Mouse (Mus musculus) myocyte (in vitro differentiated cells): Measurements from ENCODE around the gene Gm867. TPM values are rescaled to one million over a fixed set of nuclear protein-coding genes. Genes with fewer than 3 reads are reported as not detected.

Source experiments
- H3K27me3 ChIP-seq: one replicate; pipeline ENCODE4 v1.6.1; 2011; ENCODE audit not compliant: control insufficient read depth, insufficient read depth, insufficient read length
- H3K36me3 ChIP-seq: one replicate; pipeline ENCODE4 v1.6.1; 2011; ENCODE audit not compliant: control insufficient read depth, insufficient read depth
- H3K4me2 ChIP-seq: one replicate; pipeline ENCODE4 v1.6.1; 2011; ENCODE audit warnings: low read depth, control low read depth
- H3K4me3 ChIP-seq: one replicate; pipeline ENCODE4 v1.5.1; 2011; ENCODE audit warnings: mild to moderate bottlenecking, control low read depth, moderate library complexity
- H3K79me2 ChIP-seq: one replicate; pipeline ENCODE4 v1.6.1; 2011; ENCODE audit not compliant: control insufficient read depth, insufficient read depth
- H3ac ChIP-seq: one replicate; pipeline ENCODE4 v1.6.1; 2011; ENCODE audit not compliant: control insufficient read depth, insufficient read length
- CEBPB ChIP-seq: IDR thresholded peaks from 2 replicates; pipeline ENCODE4 v1.6.1; 2011; ENCODE audit warnings: mild to moderate bottlenecking, moderate library complexity; ENCODE audit not compliant: poor library complexity, insufficient read depth, severe bottlenecking
- E2F4 ChIP-seq: IDR thresholded peaks from one replicate; pipeline ENCODE4 v1.6.1; 2011; ENCODE audit warnings: mild to moderate bottlenecking, control low read depth, moderate library complexity; ENCODE audit not compliant: insufficient read depth
- MAX ChIP-seq: IDR thresholded peaks from one replicate; pipeline ENCODE4 v1.6.1; 2011; ENCODE audit warnings: low read depth, mild to moderate bottlenecking, control low read depth
- MYOD1 ChIP-seq, 3 experiments: IDR thresholded peaks; one replicate each; pipeline ENCODE4 v1.6.1; 2011; ENCODE audit warnings: control low read depth in 2 of 3, low read depth in 2 of 3, mild to moderate bottlenecking in 2 of 3, moderate library complexity in 1 of 3; ENCODE audit not compliant: insufficient read length in 2 of 3, control insufficient read depth in 1 of 3
- MYOG ChIP-seq, 3 experiments: IDR thresholded peaks; one replicate each; pipeline ENCODE4 v1.6.1; 2011; ENCODE audit warnings: control low read depth in 2 of 3, low read depth in 2 of 3, mild to moderate bottlenecking in 2 of 3; ENCODE audit not compliant: insufficient read length in 2 of 3, control insufficient read depth in 1 of 3, insufficient read depth in 1 of 3
- POLR2A ChIP-seq: IDR thresholded peaks from one replicate; pipeline ENCODE4 v1.6.1; 2011; ENCODE audit warnings: low read depth, mild to moderate bottlenecking, control low read depth, moderate library complexity; ENCODE audit not compliant: insufficient read length
- POLR2AphosphoS2 ChIP-seq: IDR thresholded peaks from one replicate; pipeline ENCODE4 v1.6.1; 2011; ENCODE audit warnings: low read depth, control low read depth; ENCODE audit not compliant: insufficient read length
- REST ChIP-seq: IDR thresholded peaks from one replicate; pipeline ENCODE4 v1.6.1; 2011; ENCODE audit warnings: mild to moderate bottlenecking, control low read depth, moderate library complexity; ENCODE audit not compliant: insufficient read depth, insufficient read length
- SRF ChIP-seq: IDR thresholded peaks from one replicate; pipeline ENCODE4 v1.6.1; 2011; ENCODE audit warnings: low read depth; ENCODE audit not compliant: control insufficient read depth, insufficient read length
- TCF12 ChIP-seq: IDR thresholded peaks from one replicate; pipeline ENCODE4 v1.6.1; 2011; ENCODE audit warnings: mild to moderate bottlenecking, control low read depth; ENCODE audit not compliant: poor library complexity, insufficient read depth, severe bottlenecking
- TCF3 ChIP-seq: IDR thresholded peaks from one replicate; pipeline ENCODE4 v1.6.1; 2011; ENCODE audit warnings: low read depth, control low read depth; ENCODE audit not compliant: insufficient read length
- USF1 ChIP-seq: IDR thresholded peaks from one replicate; pipeline ENCODE4 v1.6.1; 2011; ENCODE audit warnings: low read depth, mild to moderate bottlenecking, control low read depth, moderate library complexity
- polyA plus RNA-seq: library from polyadenylated mRNA; unstranded; fragments of >200 nt; fragmentation: generic; extraction: Trizol; gene quantifications from one replicate; pipeline ENCODE4 v1.2.1, GENCODE M21; 2012; ENCODE audit warnings: missing spikeins

Gm867 gene
- polyA plus RNA-seq, 1 experiment: 3.2 TPM

DNA sequence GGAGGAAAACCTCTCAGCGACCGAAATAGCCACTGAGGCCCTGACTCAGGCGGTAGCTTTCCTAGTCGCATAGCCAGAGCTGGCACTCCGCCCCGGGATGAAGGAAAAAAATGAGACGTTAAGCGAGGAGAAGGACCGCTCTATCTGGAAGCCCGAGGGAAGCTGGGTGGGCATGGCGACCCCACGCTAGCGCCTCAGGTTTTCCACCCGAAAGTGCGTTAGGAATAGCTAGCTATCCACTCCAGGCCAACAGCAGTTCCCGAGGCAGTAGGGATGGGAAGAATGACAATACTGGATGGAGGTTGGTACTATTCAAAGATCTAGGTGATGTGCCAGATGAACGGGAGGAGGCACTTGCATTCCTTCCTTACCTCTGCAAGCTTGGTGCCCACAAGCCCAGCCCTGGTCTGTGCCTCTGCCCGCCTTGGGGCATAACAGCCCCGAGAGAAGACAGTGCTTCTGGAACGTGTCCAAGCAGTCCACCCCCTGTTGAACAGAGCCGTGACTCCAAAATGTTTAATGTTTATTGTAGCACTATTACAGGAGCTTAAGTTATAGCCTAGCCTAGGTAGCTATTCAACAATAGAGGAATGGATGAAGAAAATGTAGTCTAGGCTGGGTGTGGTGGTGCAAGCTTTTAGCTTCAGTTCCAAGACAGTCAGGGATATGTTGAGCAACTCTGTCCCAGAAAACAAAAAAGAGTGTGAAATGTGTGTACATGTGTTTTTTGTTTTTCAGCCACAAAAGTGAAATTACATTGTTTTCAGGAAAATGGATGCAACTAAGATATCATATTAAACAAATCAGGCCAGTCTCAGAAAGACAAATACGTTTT is 18.5 kb downstream of the Gm867 start:
- Histone ChIP-seq H3K4me2 (peak overlapping the region; percentile 78), H3ac (peak overlapping the region; percentile 67), H3K4me3 (peak overlapping the region; percentile 88), H3K27me3 (no peaks in the 10 kb centered on the region), H3K79me2 (peaks cover 41% of the 10 kb centered on the region), H3K36me3 (peaks cover 28% of the 10 kb centered on the region)
- TF ChIP-seq TCF3 (no peak), POLR2AphosphoS2 (peak; percentile 79), MYOG (IDR thresholded peaks at IDR 0.05; ENCODE audit: control insufficient read depth in 1 of 3, insufficient read depth in 1 of 3, insufficient read length in 2 of 3, low read depth in 2 of 3) (no peak), SRF (no peak), CEBPB (no peak), POLR2A (peak; percentile 46)

DNA sequence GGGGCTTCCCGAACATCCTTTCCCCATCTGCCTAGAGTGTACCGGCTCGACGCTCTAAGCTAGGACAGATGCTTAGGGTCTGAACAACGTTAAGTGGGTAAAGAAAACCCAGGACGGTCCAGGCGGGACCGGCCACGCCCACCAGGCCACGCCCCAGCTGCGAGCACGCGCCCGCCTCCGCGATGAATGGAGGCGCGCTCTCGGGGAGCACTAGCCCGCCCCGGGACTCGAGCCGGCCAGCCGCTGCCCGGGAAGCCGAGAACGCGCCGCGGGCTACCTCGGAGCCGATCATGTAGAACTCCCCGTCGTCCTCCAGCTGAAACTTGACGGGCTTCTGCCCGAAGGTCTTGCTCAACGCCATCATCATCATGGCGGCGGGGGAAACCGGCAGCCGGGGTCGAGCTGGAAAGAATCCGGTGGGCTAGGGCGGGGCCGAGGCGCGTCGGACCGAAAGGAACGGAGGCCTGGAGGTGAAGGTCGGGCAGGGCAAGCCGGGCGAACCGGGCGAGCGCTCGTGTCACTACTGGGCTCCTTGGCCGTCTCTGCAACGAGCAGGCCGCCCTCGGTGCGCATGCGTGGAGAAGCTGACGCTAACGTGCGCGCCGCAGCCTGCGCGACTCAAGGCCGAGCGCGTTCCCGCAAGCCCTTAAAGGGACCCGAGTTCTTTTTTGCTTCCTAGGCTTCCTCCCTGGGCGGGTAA is 19.3 kb downstream of the Gm867 start, which contains the start of gene Smarcb1:
Smarcb1 (minus strand) TSS at position 592 of the 700 bp plus-strand sequence.
- peaks cover 49% of the 10 kb centered on the region for H3K79me2 ChIP-seq
- TF ChIP-seq CEBPB (no peak), SRF (peak; percentile 34), MYOG (IDR thresholded peaks at IDR 0.05; ENCODE audit: control insufficient read depth in 1 of 3, insufficient read depth in 1 of 3, insufficient read length in 2 of 3, low read depth in 2 of 3) (no peak), USF1 (no peak), POLR2A (peak; percentile 84), MAX (no peak), TCF12 (no peak), POLR2AphosphoS2 (peak; percentile 100), MYOD1 (IDR thresholded peaks at IDR 0.05; ENCODE audit: control insufficient read depth in 1 of 3, insufficient read length in 2 of 3, low read depth in 2 of 3) (peak in 2 of 3 experiments; percentile 15 to 18), REST (no peak), E2F4 (no peak), TCF3 (no peak)
- H3K27me3 ChIP-seq: no peaks in the 10 kb centered on the region
- peak within 1 kb of the TSS; percentile 67 for H3ac ChIP-seq
- H3K4me3 ChIP-seq: peak within 1 kb of the TSS; percentile 88
- H3K36me3 ChIP-seq: peaks cover 33% of the 10 kb centered on the region
- H3K4me2 ChIP-seq: peak within 1 kb of the TSS; percentile 96

DNA sequence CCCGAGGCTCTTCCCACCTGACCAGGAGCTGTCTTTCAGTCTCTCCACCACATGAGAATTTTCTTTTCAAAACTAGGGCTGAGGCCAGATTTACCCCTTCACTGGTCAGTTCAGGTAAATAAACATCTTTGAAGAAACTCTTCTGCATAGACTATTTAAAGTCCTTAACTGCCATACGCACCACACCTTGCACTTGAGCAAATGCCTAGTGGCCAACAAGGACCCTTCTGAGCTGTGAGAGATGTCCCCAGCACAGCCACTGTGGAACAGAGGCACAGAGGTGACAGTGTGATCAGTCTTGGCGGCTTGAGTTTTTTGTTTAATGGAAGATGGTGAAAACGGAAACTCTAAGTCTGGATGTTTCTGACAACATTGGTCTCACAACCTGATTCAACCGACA is 21.4 kb downstream of the Gm867 start:
- no peaks in the 10 kb centered on the region for H3K27me3 ChIP-seq
- H3K79me2 ChIP-seq: peaks cover 63% of the 10 kb centered on the region
- no peak overlapping the region for H3ac ChIP-seq
- H3K4me2 ChIP-seq: peak overlapping the region; percentile 96
- no peak for TF ChIP-seq REST
- no peak overlapping the region for H3K4me3 ChIP-seq
- peaks cover 13% of the 10 kb centered on the region for H3K36me3 ChIP-seq

DNA sequence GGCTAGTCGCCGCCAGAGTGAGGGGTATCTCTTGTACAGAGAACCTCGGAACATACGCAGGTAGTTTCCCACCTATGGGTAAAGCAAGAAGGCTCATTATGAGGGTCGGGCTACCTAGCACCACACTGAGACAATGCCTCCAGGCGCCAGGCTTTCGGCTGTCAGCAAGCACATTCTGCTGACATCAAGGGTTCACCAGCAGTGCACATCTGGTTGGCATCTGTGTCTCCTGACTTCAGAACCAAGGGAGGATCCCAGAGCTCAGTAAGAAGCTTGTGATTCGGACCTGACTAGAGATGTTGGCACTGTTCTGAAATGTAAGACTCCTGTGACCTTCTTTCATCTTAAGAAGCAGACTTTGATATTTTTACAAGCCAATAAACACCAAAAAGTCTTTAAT is 23.6 kb downstream of the Gm867 start:
- Histone ChIP-seq H3K4me2 (no peak overlapping the region), H3K36me3 (peaks cover 14% of the 10 kb centered on the region), H3K4me3 (no peak overlapping the region), H3ac (no peak overlapping the region), H3K27me3 (no peaks in the 10 kb centered on the region), H3K79me2 (peaks cover 69% of the 10 kb centered on the region)
- TF ChIP-seq MAX (no peak), TCF12 (no peak), MYOD1 (IDR thresholded peaks at IDR 0.05; ENCODE audit: control insufficient read depth in 1 of 3, insufficient read length in 2 of 3, low read depth in 2 of 3) (no peak), POLR2A (no peak)

DNA sequence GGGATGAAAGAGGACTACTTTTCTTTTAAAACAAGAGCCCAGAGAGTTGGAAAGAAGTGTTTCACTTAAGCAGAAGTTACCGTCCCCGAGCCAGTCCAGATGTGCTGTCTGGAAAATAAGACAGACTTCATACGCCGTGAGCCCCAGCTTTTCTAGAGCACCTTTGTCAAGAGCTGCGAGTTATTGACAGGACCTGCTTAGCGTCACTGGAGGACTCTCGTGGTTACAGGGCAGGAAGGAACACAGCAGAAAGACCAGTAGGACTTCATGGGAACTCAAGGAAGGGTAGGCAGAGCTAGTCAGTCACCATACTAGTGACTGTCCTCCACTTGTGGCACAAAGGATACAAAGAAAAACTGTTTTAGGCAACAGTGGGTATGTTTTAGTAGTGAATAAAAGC is 24.9 kb downstream of the Gm867 start:
- peaks cover 64% of the 10 kb centered on the region for H3K79me2 ChIP-seq
- no peak overlapping the region for H3K4me3 ChIP-seq
- H3K27me3 ChIP-seq: no peaks in the 10 kb centered on the region
- H3K36me3 ChIP-seq: peaks cover 23% of the 10 kb centered on the region
- no peak overlapping the region for H3ac ChIP-seq
- no peak for TF ChIP-seq TCF3
- no peak for TF ChIP-seq TCF12
- no peak for TF ChIP-seq E2F4
- no peak for TF ChIP-seq USF1
- TF ChIP-seq POLR2AphosphoS2: no peak
- TF ChIP-seq SRF: no peak
- TF ChIP-seq MAX: no peak
- no peak for TF ChIP-seq REST
- TF ChIP-seq CEBPB: no peak
- TF ChIP-seq POLR2A: no peak
- no peak for TF ChIP-seq MYOD1 (IDR thresholded peaks at IDR 0.05; ENCODE audit: control insufficient read depth in 1 of 3, insufficient read length in 2 of 3, low read depth in 2 of 3)
- no peak for TF ChIP-seq MYOG (IDR thresholded peaks at IDR 0.05; ENCODE audit: control insufficient read depth in 1 of 3, insufficient read depth in 1 of 3, insufficient read length in 2 of 3, low read depth in 2 of 3)
- H3K4me2 ChIP-seq: no peak overlapping the region
